Mouse (Mus musculus) adrenal gland, adult 2 months (tissue): Measurements from ENCODE around the gene Lpin2. TPM values are rescaled to one million over a fixed set of nuclear protein-coding genes. Genes with fewer than 3 reads are reported as not detected.

Experiments
- polyA plus RNA-seq: library from polyadenylated mRNA; depleted of rRNA; stranded (reverse); fragments of >200 nt; gene quantifications from 2 replicates; pipeline ENCODE4 v1.2.3, GENCODE M21; 2012; rRNA removed
- total RNA-seq, 2 experiments: library from RNA; stranded (reverse); gene quantifications; 2 replicates each; pipeline ENCODE4 v1.2.3; 2021

Gene Lpin2
- total and polyA plus RNA-seq, 3 experiments: 8.2 to 43.0 (median 38.1) TPM

Other genes starting within 250 kb of the Lpin2 start
- 1 to 10 TPM; 1.8 to 2.0 TPM for gene Myom1, start 179.9 kb upstream of the Lpin2 start, total RNA-seq
- gene Myom1, start 179.9 kb upstream of the Lpin2 start, polyA plus RNA-seq: 0.32 and 0.89 TPM in 2 replicates
- 100 to 1,000 TPM; 281 to 315 TPM for gene Myl12a, start 179.7 kb upstream of the Lpin2 start, total RNA-seq
- 45.7 and 49.1 TPM in 2 replicates for gene Myl12a, start 179.7 kb upstream of the Lpin2 start, polyA plus RNA-seq
- gene Emilin2, start 129.4 kb downstream of the Lpin2 start, total RNA-seq: 1 to 10 TPM; 6.6 to 10.0 TPM
- gene Emilin2, start 129.4 kb downstream of the Lpin2 start, polyA plus RNA-seq: 7.3 and 8.2 TPM in 2 replicates